ENCODE assay signal across 14 mouse cellular contexts in the genomic region with DNA sequence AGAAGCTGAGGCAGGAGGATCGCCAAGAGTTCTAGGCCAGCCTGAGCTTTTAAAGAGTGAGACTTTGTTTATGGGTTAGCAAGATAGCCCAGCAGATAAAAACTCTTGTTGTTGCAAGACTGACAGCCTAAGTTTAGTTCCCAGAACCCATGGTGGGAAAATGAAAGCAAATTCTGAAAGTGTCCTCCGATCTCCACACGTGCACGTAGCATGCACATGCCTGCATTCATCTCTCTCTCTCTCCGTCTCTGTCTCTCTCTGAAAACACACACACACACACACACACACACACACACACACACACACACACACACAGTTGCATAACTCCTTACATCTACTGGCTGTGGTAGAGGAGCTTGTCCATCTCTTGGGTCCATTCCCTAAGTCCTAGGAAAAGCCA.
"Had no signal": no experiment of that assay in that cellular context is flagged by ENCODE, and none has a peak within 500 bp of the region (broad histone marks: within the 10 kb centered on the region; RNA-seq: fewer than 3 reads in every experiment).

No protein-coding gene starts in this region.

- H3K4me3 ChIP-seq: layer of hippocampus, adult 2 months; liver, embryonic 15.5 days; megakaryocyte, embryonic 14.5 days; midbrain, embryonic 12.5 days had no signal

- DNase-seq: kidney, adult 11 months; kidney, adult 9 months; kidney, postnatal 4 days; lung, adult 2 months; lung, postnatal 4 days; right cerebral cortex, postnatal 4 days; thymus, postnatal 36 days had no signal

- H3K9ac ChIP-seq: liver, embryonic 15.5 days; midbrain, embryonic 12.5 days had no signal

- H3K27ac ChIP-seq: kidney, postnatal 0 days; layer of hippocampus, adult 2 months; liver, embryonic 15.5 days; midbrain, embryonic 12.5 days had no signal

- H3K9me3 ChIP-seq: liver, embryonic 15.5 days; megakaryocyte, embryonic 14.5 days; midbrain, embryonic 12.5 days had no signal

- ATAC-seq: lung, postnatal 0 days had no signal

- H3K36me3 ChIP-seq: liver, embryonic 15.5 days; midbrain, embryonic 12.5 days had no signal

- H3K27me3 ChIP-seq: liver, embryonic 15.5 days; megakaryocyte, embryonic 14.5 days; midbrain, embryonic 12.5 days had no signal

- H3K4me1 ChIP-seq: liver, embryonic 15.5 days had no signal

- H3K4me2 ChIP-seq: liver, embryonic 11.5 days; liver, embryonic 15.5 days; midbrain, embryonic 12.5 days had no signal
